Comparison of ENCODE assay signal across 18 mouse cellular contexts in genomic region chr17:10410597-10411476, GRCm38 (mm10).
DNase-seq lines count a peak whose midpoint lies in the region; ATAC-seq and TF ChIP-seq lines count a peak whose summit lies in the region.
"Had no signal": no experiment of that assay in that cellular context is flagged by ENCODE, and none has a peak within 500 bp of the region (broad histone marks: within the 10 kb centered on the region; RNA-seq: fewer than 3 reads in every experiment).

No protein-coding gene starts in this region.

- in situ Hi-C loops in Patski (cut with MboI; ENCODE audit: low pct_unique_long_range_greater_than_20kb): no loop called here

- H3K4me2 ChIP-seq in heart, embryonic 13.5 days: no peak overlapping the region
- H3K4me2 ChIP-seq in lung, embryonic 15.5 days: no peak overlapping the region
- H3K4me2 ChIP-seq: embryonic facial prominence, embryonic 13.5 days; hindbrain, embryonic 13.5 days; intestine, embryonic 15.5 days had no signal

- no peak for DNase-seq in gastrocnemius, adult 2 months
- no peak for DNase-seq in gastrocnemius, adult 18-20 months (ENCODE audit: low spot score)
- no peak for DNase-seq in heart, postnatal 14 days
- DNase-seq in lung, postnatal 10 days: no peak
- peak; percentile 30 for DNase-seq in Patski (ENCODE audit: low read depth, low spot score)
- no peak for DNase-seq in adrenal gland, postnatal 4 days (ENCODE audit: low spot score in 2 of 2)
- DNase-seq: adrenal gland, postnatal 10 days; cerebellum, adult 11-12 months; cerebellum, adult 9-10 months; cerebellum, postnatal 36 days; gastrocnemius, postnatal 14 days; kidney, adult 18-20 months had no signal

- no peak for TF ChIP-seq CTCF in gastrocnemius, adult 2 months (IDR thresholded peaks at IDR 0.05)
- no peak for TF ChIP-seq CTCF in Patski (IDR thresholded peaks at IDR 0.05)

- H3K36me3 ChIP-seq in heart, embryonic 13.5 days: no peaks in the 10 kb centered on the region
- H3K36me3 ChIP-seq in lung, embryonic 15.5 days: no peaks in the 10 kb centered on the region
- H3K36me3 ChIP-seq: embryonic facial prominence, embryonic 13.5 days; hindbrain, embryonic 13.5 days; intestine, embryonic 15.5 days had no signal

- H3K9me3 ChIP-seq in heart, embryonic 13.5 days: no peaks in the 10 kb centered on the region
- no peaks in the 10 kb centered on the region for H3K9me3 ChIP-seq in lung, embryonic 15.5 days
- H3K9me3 ChIP-seq: embryonic facial prominence, embryonic 13.5 days; hindbrain, embryonic 13.5 days; intestine, embryonic 15.5 days had no signal

- CTCF ChIA-PET in Patski (lab: Charles Lee): no interaction called here

- H3K4me3 ChIP-seq in gastrocnemius, adult 2 months: no peak overlapping the region
- H3K4me3 ChIP-seq in heart, embryonic 13.5 days: no peak overlapping the region
- no peak overlapping the region for H3K4me3 ChIP-seq in lung, embryonic 15.5 days
- H3K4me3 ChIP-seq: embryonic facial prominence, embryonic 13.5 days; hindbrain, embryonic 13.5 days; intestine, embryonic 15.5 days had no signal

- no peak for ATAC-seq in heart, embryonic 13.5 days (ENCODE audit: extremely low read depth, insufficient number of reproducible peaks, low FRiP score, low TSS enrichment)
- ATAC-seq in lung, embryonic 15.5 days (ENCODE audit: borderline replicate concordance, extremely low read depth, low FRiP score, low TSS enrichment): peak; percentile 49; the same call in 1 of the 2 replicates
- ATAC-seq in Patski: peak; percentile 53
- ATAC-seq: forebrain, embryonic 14.5 days; intestine, embryonic 15.5 days had no signal

- H3K9ac ChIP-seq in heart, embryonic 13.5 days: no peak overlapping the region
- H3K9ac ChIP-seq in lung, embryonic 15.5 days: no peak overlapping the region
- H3K9ac ChIP-seq: embryonic facial prominence, embryonic 13.5 days; hindbrain, embryonic 13.5 days; intestine, embryonic 15.5 days had no signal

- 67% methylated on average over 8 of the region's 8 CpGs for WGBS in heart, embryonic 13.5 days
- 48% methylated on average over 7 of the region's 8 CpGs for WGBS in lung, embryonic 15.5 days

- peak overlapping the region; percentile 3; the same call in 1 of the 2 replicates for H3K27ac ChIP-seq in gastrocnemius, adult 2 months
- H3K27ac ChIP-seq in heart, embryonic 13.5 days (replicated peaks): peak overlapping the region; percentile 30; the same call in 1 of the 2 replicates
- H3K27ac ChIP-seq in lung, embryonic 15.5 days: no peak overlapping the region
- H3K27ac ChIP-seq: embryonic facial prominence, embryonic 13.5 days; hindbrain, embryonic 13.5 days; intestine, embryonic 15.5 days had no signal

- H3K4me1 ChIP-seq in heart, embryonic 13.5 days: peaks cover 73% of the 10 kb centered on the region
- H3K4me1 ChIP-seq in lung, embryonic 15.5 days: peaks cover 10% of the 10 kb centered on the region; the same call in 1 of the 2 replicates
- H3K4me1 ChIP-seq: intestine, embryonic 15.5 days had no signal

- H3K27me3 ChIP-seq in heart, embryonic 13.5 days (replicated peaks): no peaks in the 10 kb centered on the region
- H3K27me3 ChIP-seq in lung, embryonic 15.5 days: no peaks in the 10 kb centered on the region
- H3K27me3 ChIP-seq in Patski: no peaks in the 10 kb centered on the region
- H3K27me3 ChIP-seq: hindbrain, embryonic 13.5 days; intestine, embryonic 15.5 days had no signal

- POLR2A ChIA-PET in Patski (lab: Charles Lee): interaction anchor here (0.6 kb wide), 2 partner anchors 142 to 216 kb away, joined by 3 to 6 read pairs; no protein-coding TSS in a partner anchor

- intact Hi-C loops in gastrocnemius, adult 2 months (cut with DNase I): no loop called here
- intact Hi-C loops in heart, postnatal 14 days (cut with DNase I): loop anchor here (5.0 kb wide), 1 partner anchor 61 kb away; no protein-coding TSS in a partner anchor
